Mouse (Mus musculus) right cerebral cortex, adult 2 months (tissue): Measurements from ENCODE around the gene Notch2.

Source experiments
- DNase-seq, 2 experiments: peaks; one replicate each; pipeline ENCODE4 v3.0.0; 2021 to 2022; ENCODE audit warnings: low spot score in 2 of 2

Notch2 gene

GRCm38 (mm10) chr3:98146471-98147410 is 133.4 kb downstream of the Notch2 start:
- DNase-seq = no peak

GRCm38 (mm10) chr3:98147706-98148105 is 134.4 kb downstream of the Notch2 start:
- no peak for DNase-seq

- DNase-seq = no peak
Observed at GRCm38 (mm10) chr3:98149881-98150280, 136.6 kb downstream of the Notch2 start.

- DNase-seq = no peak
Observed at GRCm38 (mm10) chr3:98151016-98151415, 137.7 kb downstream of the Notch2 start.

GRCm38 (mm10) chr3:98153460-98153859 is 140.1 kb downstream of the Notch2 start:
- no peak for DNase-seq

- DNase-seq = no peak
Observed at GRCm38 (mm10) chr3:98156158-98156557, 142.8 kb downstream of the Notch2 start.

GRCm38 (mm10) chr3:98157073-98157472 is 143.7 kb downstream of the Notch2 start:
- DNase-seq = no peak

- no peak for DNase-seq
Observed at GRCm38 (mm10) chr3:98157585-98157984, 144.3 kb downstream of the Notch2 start.

- DNase-seq = no peak
Observed at GRCm38 (mm10) chr3:98158646-98159045, 145.3 kb downstream of the Notch2 start.

- DNase-seq = no peak
Observed at GRCm38 (mm10) chr3:98159289-98159688, 146.0 kb downstream of the Notch2 start.

- DNase-seq = no peak
Observed at GRCm38 (mm10) chr3:98160330-98160729, 147.0 kb downstream of the Notch2 start, which contains the start of gene Adam30. TSS of gene Adam30 (plus strand) at chr3:98160630.

- peak; percentile 20 to 34 for DNase-seq
Observed at GRCm38 (mm10) chr3:98178340-98178739, 165.0 kb downstream of the Notch2 start.

GRCm38 (mm10) chr3:98180805-98181204 is 167.5 kb downstream of the Notch2 start:
- peak; percentile 36 to 44 for DNase-seq

- no peak for DNase-seq
Observed at GRCm38 (mm10) chr3:98185163-98185714, 171.9 kb downstream of the Notch2 start.

GRCm38 (mm10) chr3:98187777-98188176 is 174.4 kb downstream of the Notch2 start:
- no peak for DNase-seq

GRCm38 (mm10) chr3:98197711-98198532 is 184.6 kb downstream of the Notch2 start:
- no peak for DNase-seq

GRCm38 (mm10) chr3:98199747-98200146 is 186.4 kb downstream of the Notch2 start:
- DNase-seq = no peak
